Mouse (Mus musculus) MEL (cell line): ENCODE measurements around the gene Pde3a. TPM values are rescaled to one million over a fixed set of nuclear protein-coding genes. Genes with fewer than 3 reads are reported as not detected.

ENCODE experiments used
- DNase-seq: peaks from one replicate; pipeline ENCODE4 v3.0.0; 2011; ENCODE audit warnings: low read depth, low spot score
- H3K27ac ChIP-seq: 2 replicates; pipeline ENCODE4 v1.5.1; 2012; ENCODE audit warnings: low read depth, mild to moderate bottlenecking, control low read depth, low read length, moderate library complexity; ENCODE audit not compliant: control insufficient read depth
- H3K27me3 ChIP-seq, 2 experiments: fragments of 150-350 bp in 1 of 2; sonication (generic) in 1 of 2; 2 replicates each; pipeline ENCODE4 v1.6.1; 2012; ENCODE audit warnings: low read length in 2 of 2, mild to moderate bottlenecking in 2 of 2, improper control_type of control experiment in 1 of 2, moderate library complexity in 1 of 2; ENCODE audit not compliant: insufficient read depth in 2 of 2, control insufficient read depth in 1 of 2
- H3K36me3 ChIP-seq, 2 experiments: 2 replicates each; pipeline ENCODE4 v1.6.1; 2012 to 2014; ENCODE audit warnings: low read length in 2 of 2, improper control_type of control experiment in 1 of 2, inconsistent platforms in 1 of 2, mild to moderate bottlenecking in 1 of 2; ENCODE audit not compliant: insufficient read depth in 2 of 2, control insufficient read depth in 1 of 2
- H3K4me1 ChIP-seq, 2 experiments: fragments of 150-350 bp in 1 of 2; sonication (generic) in 1 of 2; 2 replicates each; pipeline ENCODE4 v1.6.1; 2012; ENCODE audit warnings: low read length in 2 of 2, improper control_type of control experiment in 1 of 2, mild to moderate bottlenecking in 1 of 2; ENCODE audit not compliant: insufficient read depth in 2 of 2, control insufficient read depth in 1 of 2
- H3K4me3 ChIP-seq, 2 experiments: fragments of 150-350 bp in 1 of 2; sonication (generic) in 1 of 2; 2 replicates each; pipeline ENCODE4 v1.5.1; 2012; ENCODE audit warnings: low read depth in 2 of 2, low read length in 2 of 2, mild to moderate bottlenecking in 2 of 2, moderate library complexity in 2 of 2, control low read depth in 1 of 2, improper control_type of control experiment in 1 of 2; ENCODE audit not compliant: control insufficient read depth in 1 of 2, insufficient read depth in 1 of 2
- H3K79me2 ChIP-seq: 2 replicates; pipeline ENCODE4 v1.6.1; 2012; ENCODE audit warnings: mild to moderate bottlenecking, low read length, moderate library complexity; ENCODE audit not compliant: control insufficient read depth, poor library complexity, insufficient read depth
- H3K9ac ChIP-seq: 2 replicates; pipeline ENCODE4 v1.6.1; 2012; ENCODE audit warnings: low read depth, mild to moderate bottlenecking, control low read depth, low read length, moderate library complexity; ENCODE audit not compliant: control insufficient read depth, poor library complexity, severe bottlenecking
- H3K9me3 ChIP-seq: fragments of 150-350 bp; sonication (generic); replicated peaks from 2 replicates; pipeline ENCODE4 v1.6.1; 2012; ENCODE audit warnings: mild to moderate bottlenecking, low read length, improper control_type of control experiment, moderate library complexity; ENCODE audit not compliant: insufficient read depth
- CHD2 ChIP-seq: IDR thresholded peaks from 2 replicates; pipeline ENCODE4 v1.6.1; 2011; ENCODE audit warnings: low read length, improper control_type of control experiment
- ETS1 ChIP-seq: IDR thresholded peaks from 2 replicates; pipeline ENCODE4 v1.6.1; 2012; ENCODE audit warnings: low read depth, mild to moderate bottlenecking, inconsistent platforms, low read length, improper control_type of control experiment, moderate library complexity
- GABPA ChIP-seq: IDR thresholded peaks from 2 replicates; pipeline ENCODE4 v1.6.1; 2012; ENCODE audit warnings: low read depth, mild to moderate bottlenecking, inconsistent platforms, low read length, improper control_type of control experiment, moderate library complexity
- GATA1 ChIP-seq: IDR thresholded peaks from 2 replicates; pipeline ENCODE4 v1.6.1; 2011; ENCODE audit warnings: low read depth, low read length, improper control_type of control experiment
- JUND ChIP-seq: IDR thresholded peaks from 2 replicates; pipeline ENCODE4 v1.6.1; 2011; ENCODE audit warnings: low read depth, mild to moderate bottlenecking, improper control_type of control experiment, low read length
- KAT2A ChIP-seq: conservative IDR thresholded peaks from 2 replicates; pipeline ENCODE4 v1.6.1; 2012; ENCODE audit warnings: low read depth, low read length, improper control_type of control experiment, inconsistent platforms
- MAFK ChIP-seq: IDR thresholded peaks from 2 replicates; pipeline ENCODE4 v1.6.1; 2011; ENCODE audit warnings: low read depth, mild to moderate bottlenecking, low read length, improper control_type of control experiment, borderline replicate concordance
- MAX ChIP-seq: IDR thresholded peaks from 2 replicates; pipeline ENCODE4 v1.6.1; 2011; ENCODE audit warnings: low read length, improper control_type of control experiment
- MEF2A ChIP-seq: IDR thresholded peaks from 2 replicates; pipeline ENCODE4 v1.6.1; 2014; ENCODE audit warnings: low read depth, mild to moderate bottlenecking, inconsistent platforms, low read length, improper control_type of control experiment; ENCODE audit not compliant: poor library complexity, insufficient replicate concordance, severe bottlenecking; ENCODE audit errors: extremely low read depth
- MXI1 ChIP-seq: IDR thresholded peaks from 2 replicates; pipeline ENCODE4 v1.6.1; 2011; ENCODE audit warnings: mild to moderate bottlenecking, low read depth, low read length, improper control_type of control experiment
- MYB ChIP-seq: IDR thresholded peaks from 2 replicates; pipeline ENCODE4 v1.6.1; 2011; ENCODE audit warnings: mild to moderate bottlenecking, low read depth, low read length, improper control_type of control experiment
- MYC ChIP-seq: IDR thresholded peaks from 2 replicates; pipeline ENCODE4 v1.6.1; 2011; ENCODE audit warnings: low read depth, mild to moderate bottlenecking, low read length, improper control_type of control experiment, moderate library complexity
- NELFE ChIP-seq: IDR thresholded peaks from 2 replicates; pipeline ENCODE4 v1.6.1; 2011; ENCODE audit warnings: low read depth, low read length, improper control_type of control experiment
- NRF1 ChIP-seq: IDR thresholded peaks from 2 replicates; pipeline ENCODE4 v1.6.1; 2014; ENCODE audit warnings: low read depth, mild to moderate bottlenecking, inconsistent platforms, low read length, improper control_type of control experiment, moderate library complexity; ENCODE audit not compliant: poor library complexity, insufficient read depth, severe bottlenecking
- POLR2AphosphoS2 ChIP-seq: IDR thresholded peaks from 2 replicates; pipeline ENCODE4 v1.6.1; 2011; ENCODE audit warnings: low read length, improper control_type of control experiment
- POLR2AphosphoS5 ChIP-seq: IDR thresholded peaks from 2 replicates; pipeline ENCODE4 v1.6.1; 2012; ENCODE audit warnings: low read depth, borderline replicate concordance, mild to moderate bottlenecking, inconsistent platforms, low read length, moderate library complexity, mixed read lengths
- RCOR1 ChIP-seq: IDR thresholded peaks from 2 replicates; pipeline ENCODE4 v1.6.1; 2012; ENCODE audit warnings: low read depth, mild to moderate bottlenecking, inconsistent platforms, low read length, improper control_type of control experiment
- UBTF ChIP-seq: IDR thresholded peaks from 2 replicates; pipeline ENCODE4 v1.6.1; 2012; ENCODE audit warnings: low read depth, mild to moderate bottlenecking, inconsistent platforms, low read length, improper control_type of control experiment, moderate library complexity, borderline replicate concordance; ENCODE audit not compliant: insufficient read depth
- USF2 ChIP-seq, 2 experiments: IDR thresholded peaks; 2 replicates each; pipeline ENCODE4 v1.6.1; 2011 to 2012; ENCODE audit warnings: improper control_type of control experiment in 2 of 2, low read length in 2 of 2, borderline replicate concordance in 1 of 2, inconsistent platforms in 1 of 2, low read depth in 1 of 2, mild to moderate bottlenecking in 1 of 2; ENCODE audit not compliant: insufficient read depth in 1 of 2
- ZC3H11A ChIP-seq: IDR thresholded peaks from 2 replicates; pipeline ENCODE4 v1.6.1; 2012; ENCODE audit warnings: low read depth, mild to moderate bottlenecking, inconsistent platforms, low read length, improper control_type of control experiment
- ZKSCAN1 ChIP-seq: IDR thresholded peaks from 2 replicates; pipeline ENCODE4 v1.6.1; 2012; ENCODE audit warnings: low read depth, mild to moderate bottlenecking, inconsistent platforms, low read length, improper control_type of control experiment, moderate library complexity
- ZNF384 ChIP-seq: IDR thresholded peaks from 2 replicates; pipeline ENCODE4 v1.6.1; 2012; ENCODE audit warnings: low read depth, mild to moderate bottlenecking, inconsistent platforms, low read length, improper control_type of control experiment
- polyA plus RNA-seq, 2 experiments: library from polyadenylated mRNA; stranded (reverse) in 1 of 2; unstranded in 1 of 2; fragments of >175 nt in 1 of 2; fragments of >200 nt in 1 of 2; gene quantifications; 2 replicates each; pipeline versions ENCODE4 v1.2.1 to v1.2.4; 2012; ENCODE audit warnings: low replicate concordance in 2 of 2, low read depth in 1 of 2; ENCODE audit not compliant: insufficient read length in 2 of 2, insufficient read depth in 1 of 2, missing spikeins in 1 of 2
- total RNA-seq: library from RNA; depleted of rRNA; stranded (reverse); fragments of 300-350 nt; gene quantifications from 2 replicates; pipeline ENCODE4 v1.2.3, GENCODE M21; 2012

Pde3a gene
- total and polyA plus RNA-seq, 3 experiments, result not detected

DNA sequence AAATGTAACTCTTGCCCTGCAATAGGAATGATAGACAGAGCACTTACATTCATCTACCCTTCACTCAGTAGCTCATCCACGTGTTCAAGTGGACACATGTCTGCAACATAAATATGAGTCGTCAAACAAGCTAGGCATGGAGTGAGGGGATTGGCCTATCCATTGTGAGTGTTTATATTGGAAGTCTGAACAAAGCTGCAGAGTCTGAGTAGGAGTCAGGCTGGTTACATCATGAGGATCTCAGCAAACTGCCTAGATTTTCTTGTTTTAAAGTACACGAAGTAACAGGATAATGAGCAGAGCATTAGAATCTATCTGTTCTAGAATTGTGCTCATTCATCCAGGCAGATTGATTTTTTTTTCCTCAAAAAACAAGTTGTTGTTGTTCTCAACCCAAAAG lies 252.1 kb downstream of the Pde3a start:
- no peaks in the 10 kb centered on the region for H3K79me2 ChIP-seq
- no peaks in the 10 kb centered on the region for H3K27me3 ChIP-seq
- no peaks in the 10 kb centered on the region for H3K4me1 ChIP-seq
- no peak overlapping the region for H3K9ac ChIP-seq
- no peak overlapping the region for H3K27ac ChIP-seq
- H3K4me3 ChIP-seq, result no peak overlapping the region
- TF ChIP-seq POLR2AphosphoS5, result no peak
- no peak for TF ChIP-seq MEF2A
- TF ChIP-seq MYC, result no peak
- TF ChIP-seq GATA1, result no peak
- TF ChIP-seq MYB, result no peak
- no peaks in the 10 kb centered on the region for H3K36me3 ChIP-seq
- no peaks in the 10 kb centered on the region for H3K9me3 ChIP-seq
- no peak for DNase-seq

DNA sequence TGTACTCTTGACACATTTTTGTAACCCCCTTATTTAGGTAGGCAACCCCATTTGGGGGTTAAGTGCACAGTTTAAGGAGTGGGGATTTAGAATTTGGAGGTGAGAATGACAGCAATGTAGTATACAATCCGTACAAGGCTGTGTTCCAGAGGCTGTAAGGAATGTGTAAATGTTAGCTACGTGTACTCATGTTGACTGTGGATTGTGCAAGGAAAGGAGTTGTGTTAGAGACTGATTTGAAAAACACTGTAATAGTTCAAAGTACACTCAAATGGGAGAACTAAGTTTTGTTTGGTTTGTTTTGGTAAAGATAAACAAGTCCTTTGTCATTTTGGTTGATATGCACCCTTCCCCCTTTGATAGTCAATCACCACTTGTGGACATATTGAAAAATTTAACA lies 273.5 kb downstream of the Pde3a start:
- Histone ChIP-seq H3K27ac (no peak overlapping the region), H3K79me2 (no peaks in the 10 kb centered on the region), H3K9me3 (no peaks in the 10 kb centered on the region), H3K36me3 (no peaks in the 10 kb centered on the region), H3K4me3 (no peak overlapping the region)
- no peak for TF ChIP-seq MAX
- no peak for TF ChIP-seq MXI1
- no peak for TF ChIP-seq ZKSCAN1
- TF ChIP-seq RCOR1, result no peak
- no peak for TF ChIP-seq POLR2AphosphoS2
- TF ChIP-seq JUND, result no peak
- TF ChIP-seq MAFK, result no peak
- TF ChIP-seq UBTF, result no peak
- no peak for TF ChIP-seq ETS1
- TF ChIP-seq POLR2AphosphoS5, result no peak
- TF ChIP-seq MYC, result no peak
- no peak for TF ChIP-seq ZC3H11A
- TF ChIP-seq GABPA, result no peak
- no peak for TF ChIP-seq USF2 (IDR thresholded peaks at IDR 0.05; ENCODE audit: borderline replicate concordance in 1 of 2, insufficient read depth in 1 of 2, low read depth in 1 of 2, low read length in 2 of 2)
- no peak for TF ChIP-seq ZNF384
- TF ChIP-seq CHD2, result no peak
- TF ChIP-seq NRF1, result no peak
- TF ChIP-seq NELFE, result no peak
- TF ChIP-seq MEF2A, result no peak
- TF ChIP-seq KAT2A, result no peak
- TF ChIP-seq, all 39 proteins: peak for 0
- DNase-seq, result no peak
- Histone ChIP-seq H3K9ac (no peak overlapping the region), H3K27me3 (no peaks in the 10 kb centered on the region), H3K4me1 (no peaks in the 10 kb centered on the region)
